Mouse (Mus musculus) brain, embryonic 14.5 days (tissue): ENCODE data around the gene Hoxb1.

Experiments used
- CTCF ChIP-seq: fragments of 200-500 bp; IDR thresholded peaks from 2 replicates; pipeline ENCODE4 v1.5.1; 2012; ENCODE audit warnings: inconsistent platforms, mild to moderate bottlenecking, moderate library complexity, borderline replicate concordance; ENCODE audit not compliant: insufficient read depth, insufficient read length; ENCODE audit errors: extremely low read depth
- POLR2A ChIP-seq: fragments of 200-500 bp; IDR thresholded peaks from 2 replicates; pipeline ENCODE4 v1.6.1; 2012; ENCODE audit warnings: mild to moderate bottlenecking, inconsistent platforms, borderline replicate concordance; ENCODE audit not compliant: poor library complexity, insufficient read depth, insufficient read length, severe bottlenecking; ENCODE audit errors: extremely low read depth

DNA sequence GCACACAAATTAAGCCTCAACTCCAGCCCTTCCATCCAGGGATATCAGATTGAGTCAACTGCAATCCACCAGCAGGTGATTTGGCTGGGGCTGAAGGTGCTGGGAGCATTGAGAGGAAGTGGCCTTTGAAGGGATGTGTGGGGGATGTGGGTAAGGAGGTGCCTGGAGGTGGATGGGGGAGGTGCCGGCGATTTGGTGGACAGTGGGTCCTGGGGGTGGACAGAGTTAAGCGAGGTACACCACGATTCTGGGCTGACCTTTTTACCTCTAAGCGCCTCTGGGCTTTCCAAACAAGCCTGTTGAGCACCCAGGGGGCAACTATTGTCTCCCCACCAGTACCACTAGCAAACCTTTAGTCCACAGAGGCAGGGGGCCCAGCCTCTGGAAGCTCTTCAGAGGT lies 3.1 kb downstream of the Hoxb1 start:
- no peak for TF ChIP-seq CTCF
- no peak for TF ChIP-seq POLR2A
